ENCODE assay signal across 23 mouse cellular contexts in genomic region chr11:19441936-19442335, GRCm38 (mm10).
"Had no signal": no experiment of that assay in that cellular context is flagged by ENCODE, and none has a peak within 500 bp of the region (broad histone marks: within the 10 kb centered on the region; RNA-seq: fewer than 3 reads in every experiment).

No protein-coding gene starts in this region.

- H3K27ac ChIP-seq: limb, embryonic 10.5 days; limb, embryonic 13.5 days; liver, embryonic 12.5 days; liver, embryonic 15.5 days; lung, embryonic 15.5 days; midbrain, embryonic 10.5 days; midbrain, embryonic 13.5 days; neural tube, embryonic 13.5 days; stomach, embryonic 15.5 days had no signal

- H3K36me3 ChIP-seq: limb, embryonic 10.5 days; limb, embryonic 13.5 days; liver, embryonic 12.5 days; liver, embryonic 15.5 days; lung, embryonic 15.5 days; midbrain, embryonic 10.5 days; midbrain, embryonic 13.5 days; neural tube, embryonic 13.5 days; stomach, embryonic 15.5 days had no signal

- H3K4me1 ChIP-seq: limb, embryonic 13.5 days; liver, embryonic 12.5 days; liver, embryonic 15.5 days; lung, embryonic 15.5 days; megakaryocyte, embryonic 14.5 days; midbrain, embryonic 10.5 days; midbrain, embryonic 13.5 days; neural tube, embryonic 13.5 days; stomach, embryonic 15.5 days had no signal

- H3K9me3 ChIP-seq: limb, embryonic 10.5 days; limb, embryonic 13.5 days; liver, embryonic 12.5 days; liver, embryonic 15.5 days; lung, embryonic 15.5 days; midbrain, embryonic 10.5 days; neural tube, embryonic 13.5 days; stomach, embryonic 15.5 days had no signal

- H3K4me3 ChIP-seq: limb, embryonic 10.5 days; limb, embryonic 13.5 days; liver, embryonic 12.5 days; liver, embryonic 15.5 days; lung, embryonic 15.5 days; megakaryocyte, embryonic 14.5 days; midbrain, embryonic 10.5 days; midbrain, embryonic 13.5 days; myocyte; neural tube, embryonic 13.5 days; stomach, embryonic 15.5 days had no signal

- H3K27me3 ChIP-seq: limb, embryonic 13.5 days; liver, embryonic 12.5 days; liver, embryonic 15.5 days; lung, embryonic 15.5 days; megakaryocyte, embryonic 14.5 days; midbrain, embryonic 13.5 days; stomach, embryonic 15.5 days had no signal

- H3K9ac ChIP-seq: limb, embryonic 13.5 days; liver, embryonic 12.5 days; liver, embryonic 15.5 days; lung, embryonic 15.5 days; midbrain, embryonic 13.5 days; neural tube, embryonic 13.5 days; stomach, embryonic 15.5 days had no signal

- ATAC-seq: liver, embryonic 12.5 days; midbrain, embryonic 13.5 days; midbrain, embryonic 16.5 days had no signal

- DNase-seq: kidney, adult 9 months; kidney, postnatal 14 days; kidney, postnatal 4 days; layer of hippocampus, postnatal 36 days; liver; lung, adult 18-20 months; lung, postnatal 10 days; lung, postnatal 36 days; retina, postnatal 1 day; thymus, adult 18-20 months; thymus, postnatal 36 days had no signal

- H3K4me2 ChIP-seq: limb, embryonic 13.5 days; liver, embryonic 12.5 days; liver, embryonic 15.5 days; lung, embryonic 15.5 days; midbrain, embryonic 13.5 days; neural tube, embryonic 13.5 days; stomach, embryonic 15.5 days had no signal
